ENCODE assay signal across 9 mouse cellular contexts in genomic region chrX:136742661-136743103, GRCm38 (mm10). TPM values are rescaled to one million over a fixed set of nuclear protein-coding genes. Genes with fewer than 3 reads are reported as not detected.
DNase-seq lines count a peak whose midpoint lies in the region; ATAC-seq and TF ChIP-seq lines count a peak whose summit lies in the region.
"Had no signal": no experiment of that assay in that cellular context is flagged by ENCODE, and none has a peak within 500 bp of the region (broad histone marks: within the 10 kb centered on the region; RNA-seq: fewer than 3 reads in every experiment).

No protein-coding gene starts in this region.

- no peaks in the 10 kb centered on the region for H3K4me1 ChIP-seq in brown adipose tissue, adult 24 weeks (ENCODE audit: control insufficient read depth, insufficient read depth, insufficient read length, low read length)
- H3K4me1 ChIP-seq in forebrain, embryonic 12.5 days, result 0 out of 2 replicates have a peak, but pooled peaks cover 4% of the 10 kb centered on the region
- no peaks in the 10 kb centered on the region; the same call in 1 of the 2 replicates for H3K4me1 ChIP-seq in lung, embryonic 16.5 days (replicated peaks; ENCODE audit: control insufficient read depth, insufficient read depth, low read length)

- peak overlapping the region; percentile 96 for H3K27ac ChIP-seq in brown adipose tissue, adult 24 weeks (replicated peaks; ENCODE audit: low read depth, low read length)
- H3K27ac ChIP-seq in forebrain, embryonic 12.5 days, result peak overlapping the region; percentile 87; the same call in 1 of the 2 replicates
- H3K27ac ChIP-seq in layer of hippocampus, adult 2 months, result peak overlapping the region; percentile 97
- H3K27ac ChIP-seq in lung, embryonic 16.5 days (ENCODE audit: low read length), result peak overlapping the region; percentile 91

- H3K4me3 ChIP-seq in brown adipose tissue, adult 24 weeks (ENCODE audit: insufficient read depth, low read depth, low read length), result peak overlapping the region; percentile 90
- H3K4me3 ChIP-seq in forebrain, embryonic 12.5 days (replicated peaks), result peak overlapping the region; percentile 50; the same call in 1 of the 2 replicates
- H3K4me3 ChIP-seq in layer of hippocampus, adult 2 months, result peak overlapping the region; percentile 62
- peak overlapping the region; percentile 55 for H3K4me3 ChIP-seq in lung, embryonic 16.5 days (ENCODE audit: low read length)

- H3K9ac ChIP-seq in forebrain, embryonic 12.5 days, result 0 out of 2 replicates have a peak overlapping the region, but pooled peaks have one; percentile 56
- peak overlapping the region; percentile 70 for H3K9ac ChIP-seq in lung, embryonic 16.5 days (ENCODE audit: low read length)

- no peaks in the 10 kb centered on the region for H3K36me3 ChIP-seq in forebrain, embryonic 12.5 days (replicated peaks)
- H3K36me3 ChIP-seq in lung, embryonic 16.5 days (ENCODE audit: control insufficient read depth, insufficient read depth, low read length), result no peaks in the 10 kb centered on the region

- no peaks in the 10 kb centered on the region for H3K27me3 ChIP-seq in forebrain, embryonic 12.5 days
- H3K27me3 ChIP-seq in lung, embryonic 16.5 days (ENCODE audit: control insufficient read depth, insufficient read depth, low read depth, low read length), result no peaks in the 10 kb centered on the region

- H3K4me2 ChIP-seq in forebrain, embryonic 12.5 days, result peak overlapping the region; percentile 50
- H3K4me2 ChIP-seq in lung, embryonic 16.5 days (ENCODE audit: low read depth, low read length), result peak overlapping the region; percentile 58

- 32% methylated on average over 5 of the region's 5 CpGs for WGBS in forebrain, embryonic 12.5 days
- 13% methylated on average over 5 of the region's 5 CpGs for WGBS in lung, embryonic 16.5 days

- TF ChIP-seq CTCF in layer of hippocampus, adult 2 months (conservative IDR thresholded peaks at IDR 0.05), result peak; percentile 80

- intact Hi-C loops in heart, postnatal 36 days (cut with DNase I), result loop anchor here (1.0 to 5.0 kb wide), 2 partner anchors 78 to 400 kb away; no protein-coding TSS in a partner anchor

- no peaks in the 10 kb centered on the region for H3K9me3 ChIP-seq in forebrain, embryonic 12.5 days
- no peaks in the 10 kb centered on the region for H3K9me3 ChIP-seq in lung, embryonic 16.5 days (ENCODE audit: control insufficient read depth, low read length)

- ATAC-seq in forebrain, embryonic 12.5 days (ENCODE audit: low FRiP score), result no peak
- no peak for ATAC-seq in lung, embryonic 16.5 days (ENCODE audit: low read depth)

- DNase-seq in ES-CJ7 (ENCODE audit: low read depth, low spot score), result peak; percentile 73
- DNase-seq in heart, postnatal 36 days, result peak; percentile 56 to 57
- peak; percentile 64 to 65 for DNase-seq in layer of hippocampus, adult 2 months (ENCODE audit: low spot score in 2 of 2)
- peak; percentile 50 for DNase-seq in retina, adult 2 months (ENCODE audit: low read depth, low spot score)
- peak; percentile 19 to 53 for DNase-seq in urinary bladder, postnatal 36 days (ENCODE audit: low spot score in 2 of 2)

RNA-seq across cellular contexts. Expression of gene Morf4l2, which starts 0.8 kb away (rescaled TPM):
- 80.4 and 121 TPM in 2 replicates for polyA plus RNA-seq in brown adipose tissue, adult 24 weeks (2012; ENCODE audit: insufficient read depth, insufficient read length, missing spikeins)
- polyA plus RNA-seq in forebrain, embryonic 12.5 days (2016; fragmentation: Nextera tagmentation; extraction: Ambion mirVana), result 561 and 566 TPM in 2 replicates
- 10 to 100 TPM; 89.8 to 91.8 TPM for total RNA-seq in heart, postnatal 36 days (2021)
- 100 to 1,000 TPM; 384 to 391 TPM for total RNA-seq in layer of hippocampus, adult 2 months (2021)
- 511 and 543 TPM in 2 replicates for polyA plus RNA-seq in lung, embryonic 16.5 days (2015; fragmentation: Nextera tagmentation; extraction: Ambion mirVana)

RNA-seq across cellular contexts. Expression of gene Tceal1, which starts 34.9 kb away (rescaled TPM):
- polyA plus RNA-seq in brown adipose tissue, adult 24 weeks (2012; ENCODE audit: insufficient read depth, insufficient read length, missing spikeins), result 5.1 and 6.2 TPM in 2 replicates
- polyA plus RNA-seq in forebrain, embryonic 12.5 days (2016; fragmentation: Nextera tagmentation; extraction: Ambion mirVana), result 11.3 and 11.9 TPM in 2 replicates
- 1 to 10 TPM; 3.8 to 5.0 TPM for total RNA-seq in heart, postnatal 36 days (2021)
- total RNA-seq in layer of hippocampus, adult 2 months (2021), result 10 to 100 TPM; 12.9 to 15.3 TPM
- 12.5 and 13.6 TPM in 2 replicates for polyA plus RNA-seq in lung, embryonic 16.5 days (2015; fragmentation: Nextera tagmentation; extraction: Ambion mirVana)

RNA-seq across cellular contexts. Expression of gene Glra4, which starts 37.3 kb away (rescaled TPM):
- not detected in 2 replicates for polyA plus RNA-seq in brown adipose tissue, adult 24 weeks (2012; ENCODE audit: insufficient read depth, insufficient read length, missing spikeins)
- polyA plus RNA-seq in forebrain, embryonic 12.5 days (2016; fragmentation: Nextera tagmentation; extraction: Ambion mirVana), result not detected in 2 replicates
- total RNA-seq in heart, postnatal 36 days (2021), result not detected
- total RNA-seq in layer of hippocampus, adult 2 months (2021), result under 1 TPM in 1 of 2 experiments, not detected in 1; 0.20 TPM
- 0.10 and 0.15 TPM in 2 replicates for polyA plus RNA-seq in lung, embryonic 16.5 days (2015; fragmentation: Nextera tagmentation; extraction: Ambion mirVana)
- total RNA-seq: hematopoietic stem cell, adult 5-6 weeks had no signal
